Mouse (Mus musculus) right cerebral cortex, postnatal 36 days (tissue): ENCODE data around the gene Cct4.
A peak's percentile ranks its signal among the peaks of the same experiment; 100 is the strongest.

Experiments
- DNase-seq, 2 experiments: peaks; one replicate each; pipeline ENCODE4 v3.0.0; 2022; ENCODE audit warnings: low spot score in 2 of 2, mixed read lengths in 1 of 2

Cct4 gene

DNA sequence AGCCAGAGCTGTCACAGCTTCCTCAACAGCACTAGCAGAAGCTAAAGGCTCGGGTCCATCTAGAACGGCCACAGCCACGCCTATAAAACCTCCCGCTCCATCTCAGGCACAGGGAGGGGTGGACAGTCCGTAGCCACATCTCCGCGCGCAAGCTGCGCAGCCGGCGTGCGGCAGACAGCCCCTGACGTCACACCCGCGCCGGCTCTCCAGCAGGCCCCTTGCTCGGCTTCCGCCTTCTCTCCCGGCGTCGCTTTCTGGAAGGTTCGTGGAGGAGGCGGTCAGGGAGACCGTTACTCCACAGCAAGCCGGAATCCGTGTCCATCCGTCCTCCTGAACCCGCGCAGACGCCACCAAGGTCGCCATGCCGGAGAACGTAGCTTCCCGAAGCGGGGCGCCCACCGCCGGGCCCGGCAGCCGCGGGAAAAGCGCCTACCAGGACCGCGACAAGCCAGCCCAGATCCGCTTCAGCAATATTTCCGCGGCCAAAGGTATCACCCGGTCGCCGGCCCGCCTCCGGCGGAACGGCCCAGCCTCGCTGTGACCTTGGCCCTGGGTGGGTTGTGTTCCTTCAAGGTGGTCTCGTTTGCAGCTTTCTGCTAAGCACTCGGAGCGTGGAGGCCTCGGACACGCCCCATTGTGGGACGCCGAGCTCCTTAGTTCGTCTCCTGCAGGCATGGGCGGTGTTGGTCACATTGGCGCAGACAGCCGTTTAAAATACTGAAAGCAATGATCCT is at the start of gene Cct4:
Gene Cct4, plus strand, starts transcription at position 127 of the 734 bp plus-strand sequence.
- peak; percentile 91 for DNase-seq

GRCm38 (mm10) chr11:22949101-22949500 is 41.2 kb upstream of the Cct4 start:
- DNase-seq = no peak

DNA sequence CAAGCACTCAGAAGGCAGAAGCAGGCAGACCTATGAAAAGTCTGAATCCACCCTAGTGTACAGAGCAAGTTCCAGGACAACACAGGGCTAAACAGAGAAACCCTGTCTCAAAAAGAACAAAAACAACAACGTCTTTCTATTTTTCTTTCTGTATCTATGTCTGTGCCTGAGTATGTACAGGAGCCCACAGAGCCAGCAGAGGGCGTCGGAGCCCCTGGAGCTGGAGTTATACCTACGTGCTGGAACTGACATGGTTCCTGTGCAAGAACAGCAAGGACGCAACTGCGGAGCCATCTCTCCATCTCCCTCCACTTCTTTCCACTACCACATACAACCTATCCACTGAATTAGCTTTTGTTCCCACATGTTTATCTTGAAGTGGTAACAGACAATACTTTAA is 40.2 kb upstream of the Cct4 start:
- DNase-seq = no peak

DNA sequence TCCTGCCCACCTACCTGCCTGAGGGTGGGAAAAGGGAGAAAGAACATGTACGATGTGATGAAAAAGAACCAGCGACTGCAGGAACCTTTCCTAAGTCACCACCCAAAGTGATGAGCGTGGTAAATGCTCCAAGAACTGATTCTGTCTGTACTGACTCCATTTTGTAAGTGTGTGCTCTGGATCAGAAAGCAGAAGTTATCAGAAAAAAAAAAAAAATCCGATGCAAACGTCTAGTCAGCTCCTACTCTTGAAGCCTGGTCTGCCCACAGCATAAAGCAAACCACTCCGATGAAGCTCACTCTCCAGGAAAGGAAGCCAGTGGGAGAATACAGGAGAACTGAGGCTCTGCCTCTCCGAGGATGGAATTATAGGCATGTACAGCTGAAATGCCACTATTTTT is 37.7 kb upstream of the Cct4 start:
- DNase-seq = no peak

DNA sequence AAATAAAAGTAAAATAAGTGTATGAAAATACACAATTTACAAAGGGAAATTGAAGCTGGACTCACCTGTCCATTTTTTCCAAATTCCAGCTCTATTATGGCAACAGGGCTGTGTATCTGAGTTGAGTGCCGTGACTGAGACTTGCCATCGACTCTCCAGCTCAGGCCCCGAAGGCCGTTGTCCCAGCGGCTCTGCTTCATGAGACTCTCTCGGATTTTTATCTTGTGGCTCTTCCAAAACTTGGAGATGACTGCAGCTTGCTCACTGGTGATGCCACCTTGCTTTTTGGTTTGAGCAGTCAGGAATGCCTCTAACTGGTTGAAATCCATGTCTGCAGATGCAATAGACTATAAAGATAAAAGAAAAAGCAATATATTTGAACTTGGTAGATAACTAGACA is 34.0 kb upstream of the Cct4 start:
- DNase-seq = no peak

DNA sequence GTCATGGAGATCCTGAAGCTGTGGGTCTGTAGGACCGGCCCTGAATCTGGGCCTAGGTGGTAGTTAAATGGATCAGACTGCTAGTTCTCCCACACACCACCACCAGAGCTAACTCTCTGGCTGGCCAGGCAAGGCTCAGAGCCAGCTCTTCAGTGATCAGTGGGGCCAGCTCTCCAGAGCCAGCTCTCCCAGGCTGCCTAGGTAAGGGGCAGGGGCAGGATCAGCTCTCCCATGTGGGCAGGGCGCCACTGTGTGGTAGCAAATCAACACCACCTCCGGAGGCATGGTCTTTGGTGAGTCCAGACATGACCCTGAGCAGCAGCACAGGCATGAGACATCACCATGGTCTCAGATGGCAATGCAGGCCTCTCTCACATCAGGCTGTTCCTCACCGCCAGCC is 33.5 kb upstream of the Cct4 start:
- no peak for DNase-seq

DNA sequence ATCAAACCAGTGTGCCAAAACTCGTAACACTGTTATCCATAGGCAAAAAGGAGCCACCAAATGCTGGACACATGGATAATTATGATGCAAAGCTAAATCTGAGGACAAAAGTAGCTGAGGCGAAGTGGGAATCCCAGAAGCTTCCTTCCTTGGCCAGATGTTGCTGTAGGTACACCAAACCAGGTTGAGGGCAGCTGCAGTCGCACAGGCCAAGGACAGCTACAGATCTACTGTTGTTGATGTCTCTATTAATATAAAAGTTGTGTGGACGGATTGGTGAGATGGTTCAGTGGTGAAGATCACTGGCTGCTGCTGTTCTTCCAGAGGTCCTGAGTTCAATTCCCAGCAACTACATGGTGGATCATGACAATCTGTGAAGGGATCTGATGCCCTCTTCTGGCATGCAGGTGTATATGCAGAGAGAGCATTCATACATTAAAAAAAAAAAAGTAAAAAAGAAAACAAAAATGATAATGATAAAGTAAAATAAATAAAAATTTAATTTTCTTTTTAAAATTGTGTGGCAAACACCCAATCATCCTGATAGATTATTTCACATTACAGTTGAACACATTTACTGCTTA is 32.4 kb upstream of the Cct4 start:
- DNase-seq = no peak

DNA sequence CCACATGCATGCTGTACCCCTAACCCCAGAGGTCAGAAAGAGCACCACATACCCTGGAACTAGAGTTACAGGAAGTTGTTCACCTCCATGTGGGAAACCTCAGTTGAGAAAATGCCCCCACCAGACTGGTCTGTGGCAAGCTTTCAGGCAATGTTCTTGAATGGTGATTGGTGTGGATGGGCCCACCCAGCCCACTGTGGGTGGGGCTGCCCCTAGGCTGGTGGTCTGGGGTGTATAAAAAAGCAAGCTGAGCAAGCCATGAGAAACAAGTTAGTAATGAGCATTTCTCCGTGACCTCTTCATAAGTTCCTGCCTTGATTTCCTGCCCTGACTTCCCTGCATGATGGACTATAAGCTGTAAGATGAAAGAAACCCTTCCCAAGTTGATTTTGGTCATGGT is 28.2 kb upstream of the Cct4 start:
- DNase-seq = no peak

DNA sequence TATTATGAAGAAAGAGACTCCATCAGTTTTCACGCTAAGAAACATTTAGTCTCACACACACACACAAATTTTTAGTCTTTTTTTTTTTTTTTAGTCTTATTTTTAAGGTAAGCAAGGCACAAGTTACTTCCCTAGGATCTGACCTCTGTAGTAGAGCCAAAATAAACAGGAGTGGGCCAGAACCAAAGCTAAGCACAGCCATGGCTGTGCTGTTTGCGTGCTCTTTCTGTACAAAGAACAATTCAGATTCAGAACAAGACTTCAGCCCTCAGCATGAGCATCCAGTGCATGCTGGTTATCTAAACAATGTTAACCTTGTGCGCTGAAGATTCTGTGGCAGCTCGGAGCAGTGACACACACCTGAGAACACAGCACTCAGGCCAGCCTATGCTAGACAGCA is 25.9 kb upstream of the Cct4 start:
- DNase-seq = no peak

DNA sequence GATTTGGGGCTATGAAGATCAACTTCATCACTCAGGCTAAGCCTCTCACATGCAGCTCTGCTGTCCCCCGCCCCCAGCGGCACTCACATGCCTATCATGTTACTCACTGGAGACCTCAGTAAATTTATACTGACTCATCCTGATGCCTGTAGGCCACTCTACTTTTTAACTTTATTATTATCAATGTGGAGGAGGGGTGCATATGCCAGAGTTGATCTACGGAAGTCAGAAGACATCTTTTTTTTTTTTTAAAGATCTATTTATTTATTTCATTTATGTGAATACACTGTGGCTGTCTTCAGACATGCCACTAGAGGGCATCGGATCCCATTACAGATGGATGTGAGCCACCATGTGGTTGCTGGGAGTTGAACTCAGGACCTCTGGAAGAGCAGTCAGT is 24.8 kb upstream of the Cct4 start:
- DNase-seq = no peak

- no peak for DNase-seq
Measured at GRCm38 (mm10) chr11:22969486-22969885, 20.8 kb upstream of the Cct4 start.

- no peak for DNase-seq
Measured at GRCm38 (mm10) chr11:22970546-22970945, 19.8 kb upstream of the Cct4 start.

GRCm38 (mm10) chr11:22971835-22972709 is 18.2 kb upstream of the Cct4 start, which contains the start of gene Zrsr1:
Gene Zrsr1, plus strand, starts transcription at chr11:22972005.
- peak; percentile 62 to 79 for DNase-seq

DNA sequence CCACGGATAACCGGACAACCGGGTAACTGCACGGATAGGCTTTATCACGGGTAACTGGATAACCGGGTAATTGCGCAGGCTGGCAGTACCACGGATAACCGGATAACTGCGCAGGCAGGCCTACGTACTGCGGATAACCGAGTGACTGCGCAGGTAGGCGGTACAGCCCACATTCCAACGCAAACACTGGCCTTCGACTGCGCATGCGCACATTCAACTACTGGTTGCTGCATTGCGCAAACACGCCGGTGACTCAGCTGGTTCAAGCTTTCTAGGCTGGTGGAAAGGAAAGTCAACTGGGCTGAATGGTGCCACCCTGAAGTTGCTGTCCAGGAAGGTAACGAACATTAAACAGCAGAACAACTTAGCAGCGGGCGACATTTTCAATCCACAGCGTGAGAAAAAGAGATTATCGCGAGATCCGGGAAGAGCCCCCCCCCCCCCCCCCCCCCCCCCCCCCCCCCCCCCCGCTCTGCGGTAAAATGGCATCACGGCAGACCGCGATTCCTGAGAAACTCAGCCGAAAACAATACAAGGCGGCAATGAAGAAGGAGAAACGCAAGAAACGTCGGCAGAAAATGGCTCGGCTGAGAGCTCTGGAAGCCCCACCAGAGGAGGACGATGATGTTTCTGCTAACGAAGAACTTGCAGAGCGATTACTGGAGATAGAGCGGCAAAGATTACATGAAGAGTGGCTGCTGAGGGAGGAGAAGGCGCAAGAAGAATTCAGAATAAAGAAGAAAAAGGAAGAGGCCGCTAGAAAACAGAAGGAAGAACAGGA is 17.4 kb upstream of the Cct4 start:
- DNase-seq = peak; percentile 76 to 81

DNA sequence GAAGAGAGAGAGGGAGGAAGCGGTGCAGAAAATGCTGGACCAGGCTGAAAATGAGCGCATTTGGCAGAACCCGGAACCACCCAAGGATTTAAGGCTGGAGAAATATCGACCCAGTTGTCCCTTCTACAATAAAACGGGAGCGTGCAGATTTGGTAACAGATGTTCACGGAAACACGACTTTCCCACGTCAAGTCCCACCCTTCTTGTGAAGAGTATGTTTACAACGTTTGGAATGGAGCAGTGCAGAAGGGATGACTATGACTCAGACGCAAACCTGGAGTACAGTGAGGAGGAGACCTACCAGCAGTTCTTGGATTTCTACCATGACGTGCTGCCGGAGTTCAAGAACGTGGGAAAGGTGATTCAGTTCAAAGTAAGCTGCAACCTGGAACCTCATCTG is 16.7 kb upstream of the Cct4 start:
- DNase-seq = no peak

DNA sequence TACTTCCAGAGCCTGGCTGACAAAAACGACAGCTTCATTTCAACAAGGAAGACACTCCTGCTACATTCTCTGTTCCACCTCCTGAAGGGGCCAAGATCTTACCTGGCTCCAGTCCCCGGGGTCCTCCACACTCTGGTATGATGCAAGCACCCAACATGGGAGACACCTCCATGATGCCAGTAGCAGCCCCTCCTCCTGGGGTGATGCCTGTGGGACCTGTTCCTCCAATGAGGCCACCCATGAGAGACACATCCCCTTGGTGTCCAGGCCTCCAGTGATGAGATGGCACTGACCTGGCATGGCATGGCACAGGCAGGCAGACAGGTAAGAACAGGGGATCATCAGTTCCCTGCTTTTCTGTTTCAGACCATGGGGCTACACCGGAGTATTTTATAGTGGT is 12.1 kb upstream of the Cct4 start:
- no peak for DNase-seq

- no peak for DNase-seq
Measured at GRCm38 (mm10) chr11:22978711-22979110, 11.6 kb upstream of the Cct4 start.

- DNase-seq = no peak
Measured at GRCm38 (mm10) chr11:22979221-22979620, 11.1 kb upstream of the Cct4 start.

DNA sequence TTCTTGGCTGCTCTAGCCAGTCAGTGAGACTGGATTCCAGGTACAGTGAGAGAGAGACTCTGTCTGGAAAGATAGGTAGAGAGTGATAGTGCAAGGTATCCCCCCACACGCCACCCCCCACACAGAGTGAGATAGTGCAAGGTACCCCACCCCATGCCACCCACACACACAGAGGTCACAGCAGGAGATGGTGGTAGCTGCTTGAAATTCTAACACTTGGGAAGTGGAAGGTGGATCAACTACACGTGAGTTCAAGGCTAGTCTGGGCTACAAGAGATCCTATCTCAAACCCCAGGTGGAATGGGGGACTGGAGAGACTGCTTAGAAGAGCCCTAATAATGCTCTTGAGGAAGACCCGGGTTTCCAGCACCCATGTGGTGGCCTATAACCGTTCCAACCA is 9.3 kb upstream of the Cct4 start:
- no peak for DNase-seq

- no peak for DNase-seq
Measured at GRCm38 (mm10) chr11:22981543-22981950, 8.8 kb upstream of the Cct4 start.

- DNase-seq = peak; percentile 89 to 91
Measured at GRCm38 (mm10) chr11:22981984-22982757, 8.1 kb upstream of the Cct4 start, which contains the start of the genes Gm28048 and Commd1. Gene Gm28048, minus strand, starts transcription at chr11:22982090. Gene Commd1, minus strand, starts transcription at chr11:22982382.
